Mouse (Mus musculus) thymus, adult 2 months (tissue): Measurements from ENCODE around the gene C8g.

Experiments used
- CTCF ChIP-seq: fragments of 200-500 bp; IDR thresholded peaks from 2 replicates; pipeline ENCODE4 v1.5.1; 2012; ENCODE audit warnings: mild to moderate bottlenecking, control low read depth, low read length, moderate library complexity, borderline replicate concordance; ENCODE audit not compliant: control insufficient read depth, poor library complexity, insufficient read depth; ENCODE audit errors: extremely low read depth
- POLR2A ChIP-seq: fragments of 200-500 bp; IDR thresholded peaks from 2 replicates; pipeline ENCODE4 v1.6.1; 2012; ENCODE audit warnings: mild to moderate bottlenecking, low read length, control low read depth, moderate library complexity; ENCODE audit not compliant: control insufficient read depth, poor library complexity, insufficient read depth; ENCODE audit errors: extremely low read depth

DNA sequence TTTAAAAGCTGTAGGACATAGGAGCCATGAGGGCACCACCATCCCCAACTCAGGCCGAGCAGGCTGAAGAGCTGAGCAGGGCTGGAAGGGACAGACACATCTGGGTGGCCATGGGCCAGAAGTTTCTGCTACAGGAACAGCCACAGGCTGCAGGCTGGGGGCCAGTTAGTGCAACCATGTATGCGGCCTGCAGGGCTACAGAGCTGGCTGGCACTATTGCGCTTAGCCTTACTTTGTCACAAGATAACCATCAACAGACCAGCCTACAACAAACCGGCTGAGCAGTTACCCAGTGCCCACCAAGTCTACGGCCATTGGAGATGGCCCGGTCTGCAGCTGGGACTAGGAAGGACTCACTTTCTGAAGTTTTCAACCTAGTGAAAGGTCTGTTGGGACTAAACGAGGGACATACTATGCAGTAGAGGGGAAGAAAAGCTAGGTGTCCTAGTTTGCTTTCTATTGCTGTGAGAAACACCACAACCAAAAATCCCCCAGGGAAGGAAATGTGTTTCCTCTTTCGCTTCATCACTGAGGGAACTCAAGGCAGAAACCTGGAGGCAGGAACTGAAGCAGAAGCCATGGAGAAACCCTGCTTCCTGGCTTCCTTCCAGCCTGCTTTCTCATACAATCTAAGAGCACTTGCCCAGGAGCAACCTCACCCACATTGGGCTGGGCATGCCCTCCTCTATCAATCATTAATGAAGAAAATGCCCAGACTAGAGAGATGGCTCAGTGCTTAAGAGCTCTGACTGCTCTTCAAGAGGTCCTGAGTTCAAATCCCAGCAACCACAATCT lies 50.5 kb downstream of the C8g start:
- TF ChIP-seq POLR2A, result no peak
- TF ChIP-seq CTCF, result no peak
